Mouse (Mus musculus): ENCODE data around the gene Sec1. TPM values are rescaled to one million over a fixed set of nuclear protein-coding genes. Genes with fewer than 3 reads are reported as not detected.
A peak's percentile ranks its signal among the peaks of the same experiment; 100 is the strongest.

The Sec1 gene
- total RNA-seq, 4 experiments from 2014 or later, result 0.63 to 1.1 (median 0.87) TPM

DNA sequence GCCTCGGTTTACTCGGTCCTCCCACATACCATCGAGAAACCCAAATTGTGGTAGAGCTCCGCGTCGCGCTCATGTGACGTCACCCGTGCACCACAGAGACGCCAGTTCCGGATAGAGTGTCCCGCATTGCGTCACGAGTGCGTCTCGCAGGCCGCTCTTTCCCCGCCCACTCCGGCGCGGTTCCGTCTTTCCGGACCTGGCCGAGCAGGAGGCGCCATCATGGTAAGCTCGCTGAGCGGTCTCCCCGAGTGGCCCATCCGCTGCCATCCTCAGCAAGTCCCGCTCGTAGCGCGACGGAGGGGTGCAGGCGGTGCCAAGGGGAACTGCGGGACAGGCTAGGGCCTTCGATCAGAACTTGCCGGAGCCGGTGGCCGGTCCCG lies 23.7 kb upstream of the Sec1 start, which contains the start of gene Sphk2:
TSS of gene Sphk2 (minus strand) at position 85 of the 380 bp plus-strand sequence.
- peak; percentile 98 to 99 for DNase-seq (ENCODE audit: low spot score in 2 of 2)

DNA sequence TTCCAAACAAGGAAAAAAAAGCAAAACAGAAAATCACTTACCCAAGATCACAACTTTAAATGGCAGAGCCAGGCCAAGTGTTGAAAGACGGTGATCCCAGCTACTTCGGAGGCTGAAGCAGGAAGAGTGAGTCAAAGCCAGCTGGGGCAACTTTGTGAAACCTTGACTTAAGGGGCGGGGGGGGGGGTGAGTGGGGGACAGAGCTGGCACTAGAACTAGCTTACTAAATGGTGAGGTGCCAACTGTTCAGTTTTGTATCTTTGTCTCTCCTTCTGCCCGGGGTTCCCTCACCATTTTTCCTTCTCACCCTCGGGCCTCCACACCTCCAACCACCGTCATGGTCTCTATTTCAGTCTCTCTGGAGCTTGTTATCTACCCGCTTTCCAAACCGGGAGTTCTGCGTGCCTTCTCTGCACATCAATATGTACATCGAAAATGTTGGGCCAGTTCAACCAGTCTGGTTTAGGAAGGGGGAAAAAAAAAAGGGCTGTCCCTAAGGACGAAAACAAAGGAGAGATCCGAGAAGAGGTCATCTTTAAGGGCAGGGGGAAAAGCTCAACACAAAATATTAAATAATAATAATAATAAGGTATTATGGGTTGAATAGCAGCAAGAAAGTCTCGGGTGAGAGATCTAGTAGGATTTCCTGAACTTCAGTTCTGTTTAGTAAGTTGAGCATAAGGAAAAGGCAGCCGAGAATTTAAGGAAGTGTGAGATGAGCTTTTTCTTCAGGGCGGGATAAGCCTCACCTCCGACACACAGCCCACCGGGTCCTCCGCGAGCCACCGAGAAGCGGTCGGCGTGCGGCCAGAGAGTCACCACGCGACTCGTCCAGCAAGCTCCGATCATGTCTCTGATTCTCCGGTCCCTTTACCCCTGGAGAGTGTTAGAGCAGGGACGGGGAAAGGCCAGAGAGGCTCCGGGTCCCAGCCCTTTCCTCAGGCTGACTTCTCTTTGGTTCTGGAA lies 23.0 kb upstream of the Sec1 start:
- DNase-seq (ENCODE audit: low spot score in 2 of 2), result no peak

DNA sequence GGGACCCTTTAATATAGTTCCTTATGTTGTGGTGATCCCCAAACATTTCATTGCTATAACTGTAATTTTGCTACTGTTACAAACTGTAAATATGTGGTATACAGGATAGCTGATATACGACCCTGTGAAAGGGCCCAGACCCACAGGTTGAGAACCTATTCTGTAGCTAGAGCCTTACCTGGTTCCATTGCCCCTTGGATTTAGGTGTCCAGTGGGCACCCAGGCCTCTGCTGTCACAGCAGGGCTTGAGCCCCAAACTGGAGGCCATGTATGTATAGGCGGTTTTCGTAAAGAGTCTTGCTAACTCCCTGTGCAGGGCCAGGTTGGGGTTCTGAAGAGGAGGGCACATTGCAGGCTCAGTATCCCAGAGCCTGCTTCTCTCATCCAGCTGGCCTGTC lies 22.3 kb upstream of the Sec1 start:
- no peak for DNase-seq (ENCODE audit: low spot score in 2 of 2)

DNA sequence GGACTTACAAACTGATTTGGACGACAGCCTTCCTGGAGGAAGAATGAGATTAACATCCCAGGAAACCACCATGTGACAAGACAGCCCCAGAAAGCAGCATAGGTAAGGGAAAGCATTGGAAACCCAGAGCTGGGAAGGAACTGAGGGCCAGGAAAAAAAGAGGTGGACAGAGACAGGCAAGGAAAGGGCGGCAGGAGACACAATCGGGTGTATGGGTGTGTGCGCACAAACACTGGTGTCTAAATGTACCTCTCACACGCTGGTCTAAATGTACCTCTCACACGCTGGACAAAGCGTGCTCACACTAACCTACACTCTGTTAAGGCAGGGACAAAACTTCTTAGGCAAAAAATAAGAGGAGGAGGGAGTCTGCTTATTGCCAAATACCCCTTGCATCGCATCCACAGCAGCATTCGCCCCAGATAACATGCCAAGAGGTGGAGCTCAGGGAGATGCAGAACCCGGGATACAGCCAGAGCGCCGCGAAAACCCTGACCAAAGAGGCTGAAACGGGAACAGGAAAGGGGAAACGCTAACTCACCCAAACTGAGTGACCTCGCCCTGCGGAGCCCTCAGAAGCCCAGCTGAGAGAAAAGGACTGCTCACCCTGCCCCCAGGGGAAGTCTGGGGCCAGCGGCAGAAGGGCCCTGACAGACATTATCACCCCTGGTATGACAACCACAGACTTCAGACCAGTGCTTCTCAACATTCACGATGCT lies 21.7 kb upstream of the Sec1 start:
- DNase-seq (ENCODE audit: low spot score in 2 of 2), result no peak

DNA sequence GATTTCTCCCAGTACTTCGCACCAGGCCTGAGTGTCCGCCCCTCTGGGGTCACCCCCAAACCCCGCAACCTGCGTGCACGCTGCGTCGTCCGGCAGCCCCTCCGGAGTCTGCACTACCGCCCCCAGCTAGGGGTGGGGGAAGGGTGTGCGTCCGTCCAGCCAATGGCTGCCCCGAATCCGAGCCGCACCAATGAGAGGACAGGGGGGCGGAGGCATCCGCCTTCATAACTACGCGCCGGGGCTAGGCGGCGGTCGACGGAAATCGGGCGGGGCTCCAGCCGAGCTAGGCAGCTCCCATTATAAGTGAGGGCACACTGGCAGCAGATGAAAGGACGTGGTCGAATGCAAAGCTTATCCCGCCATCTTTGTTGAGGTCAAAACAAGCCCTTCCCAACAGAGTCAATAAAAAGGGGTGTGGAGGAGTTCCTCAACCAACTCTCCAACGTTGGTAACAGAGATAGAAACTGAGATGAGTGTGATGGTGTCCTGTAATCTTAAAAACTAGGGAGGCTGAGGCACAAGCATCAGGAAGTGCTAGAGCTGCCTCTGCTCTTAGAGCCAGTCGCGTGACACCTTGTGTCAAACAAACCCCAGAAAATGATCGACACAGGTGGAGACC lies 21.0 kb upstream of the Sec1 start, which contains the start of gene Rpl18:
TSS of gene Rpl18 (plus strand) at position 368 of the 619 bp plus-strand sequence.
- peak; percentile 88 to 99 for DNase-seq (ENCODE audit: low spot score in 2 of 2)

DNA sequence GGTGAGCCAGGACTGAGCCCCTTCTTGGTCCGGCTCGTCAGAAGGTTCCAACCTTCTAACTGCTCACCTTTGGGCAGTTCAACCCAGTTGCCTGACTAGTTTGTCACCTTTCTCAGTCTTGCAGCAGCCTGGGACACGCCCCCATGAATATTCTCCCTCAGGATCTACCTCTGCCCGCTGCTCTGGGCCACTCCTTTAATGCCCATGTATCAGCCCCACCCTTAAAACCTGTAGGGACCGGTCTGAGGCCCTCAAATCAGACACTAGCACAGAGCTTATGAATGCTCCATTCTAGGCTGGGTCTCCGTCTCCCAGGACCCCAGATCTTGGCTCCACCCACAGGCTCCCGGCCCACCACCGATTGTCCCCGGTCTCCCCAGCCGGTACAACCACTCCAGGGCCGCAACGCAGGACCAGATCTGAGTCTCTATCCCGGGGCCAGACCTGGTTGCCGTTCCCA lies 20.5 kb upstream of the Sec1 start:
- no peak for DNase-seq (ENCODE audit: low spot score in 2 of 2)

DNA sequence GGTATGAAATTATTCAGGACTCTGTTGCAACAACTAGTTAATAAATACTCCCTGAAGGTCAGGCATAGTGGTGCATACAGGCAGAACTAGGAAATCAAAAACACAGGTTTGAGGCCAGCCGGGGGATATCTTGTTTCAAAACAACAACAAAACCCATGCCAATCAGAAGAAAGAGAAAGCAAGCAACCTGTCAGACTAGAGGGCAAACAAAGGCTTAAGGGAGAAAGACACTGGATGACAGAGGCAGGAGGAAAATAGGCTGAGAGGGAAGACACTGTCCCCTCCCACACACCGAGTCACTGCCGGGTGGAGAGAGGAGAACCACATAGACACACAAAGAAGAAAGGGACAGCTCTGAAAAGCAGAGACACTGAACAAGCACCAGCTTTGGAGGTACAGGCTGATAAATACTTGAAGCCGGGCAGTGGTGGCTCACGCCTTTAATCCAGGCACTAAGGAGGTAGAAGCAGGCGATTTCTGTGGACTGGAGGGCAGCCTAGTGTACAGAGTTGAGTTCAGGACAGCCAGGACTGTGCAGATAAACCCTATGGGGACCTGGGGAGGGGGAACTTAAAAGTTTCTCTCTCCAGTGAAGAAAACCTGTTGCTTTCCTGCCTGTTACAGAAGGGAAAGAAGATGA lies 19.8 kb upstream of the Sec1 start:
- DNase-seq (ENCODE audit: low spot score in 2 of 2), result no peak

DNA sequence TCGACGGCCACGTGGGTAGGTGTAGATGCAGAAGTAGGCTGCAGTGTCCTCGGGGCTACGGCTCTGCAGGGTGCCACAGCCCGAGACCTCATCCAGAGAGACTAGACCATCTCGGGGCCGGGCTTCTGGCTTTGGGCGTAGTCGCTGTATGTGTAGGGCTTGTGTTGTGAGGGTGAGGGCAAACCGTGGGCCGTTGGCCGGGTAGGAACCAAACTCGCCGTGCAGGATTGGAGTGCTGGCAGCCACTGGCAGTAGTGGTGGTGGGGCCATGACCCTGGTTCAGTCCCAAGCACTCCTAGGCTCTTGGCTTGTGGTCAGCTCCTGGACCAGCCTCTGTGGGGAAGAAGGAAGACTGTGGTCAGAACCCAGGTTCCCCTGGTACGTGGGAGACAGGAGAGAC lies 19.2 kb upstream of the Sec1 start:
- DNase-seq (ENCODE audit: low spot score in 2 of 2), result no peak

DNA sequence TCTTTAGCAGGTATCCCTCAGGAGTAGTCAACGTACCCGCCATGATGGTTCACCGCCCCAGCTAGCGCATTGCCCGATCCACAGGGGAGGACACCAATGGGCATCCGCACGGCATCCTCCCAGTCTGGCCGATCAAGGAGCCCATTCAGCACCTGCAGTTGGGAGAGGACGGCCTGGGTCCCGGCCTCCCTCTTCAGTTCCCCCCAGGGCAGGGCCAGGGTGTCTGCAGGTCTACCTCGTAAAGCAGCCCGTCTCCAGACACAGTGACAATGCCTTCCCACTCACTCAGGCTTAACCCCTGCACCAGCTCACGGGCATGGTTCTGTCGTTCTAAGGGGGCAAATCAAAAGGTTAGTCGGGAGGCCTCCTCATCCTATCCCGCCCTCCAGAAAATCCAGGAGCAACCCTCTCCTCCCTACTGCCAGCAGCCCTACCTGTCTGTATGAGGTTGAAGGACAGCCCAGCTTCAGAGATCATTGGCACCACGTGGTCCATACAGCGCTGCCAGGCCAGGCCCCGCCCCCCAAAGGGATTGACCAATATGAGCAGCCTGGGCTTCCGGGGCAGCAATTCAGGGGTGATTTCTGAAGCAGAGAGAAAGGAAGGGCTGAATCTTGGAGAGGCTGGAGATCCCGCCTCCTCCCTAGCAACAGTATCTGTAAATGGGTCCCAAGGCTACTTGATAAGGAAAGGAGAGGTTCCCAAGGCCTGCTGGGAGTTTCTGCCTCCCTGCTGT lies 18.0 kb upstream of the Sec1 start:
- peak in 1 of 2 experiments; percentile 49 for DNase-seq (ENCODE audit: low spot score in 2 of 2)

DNA sequence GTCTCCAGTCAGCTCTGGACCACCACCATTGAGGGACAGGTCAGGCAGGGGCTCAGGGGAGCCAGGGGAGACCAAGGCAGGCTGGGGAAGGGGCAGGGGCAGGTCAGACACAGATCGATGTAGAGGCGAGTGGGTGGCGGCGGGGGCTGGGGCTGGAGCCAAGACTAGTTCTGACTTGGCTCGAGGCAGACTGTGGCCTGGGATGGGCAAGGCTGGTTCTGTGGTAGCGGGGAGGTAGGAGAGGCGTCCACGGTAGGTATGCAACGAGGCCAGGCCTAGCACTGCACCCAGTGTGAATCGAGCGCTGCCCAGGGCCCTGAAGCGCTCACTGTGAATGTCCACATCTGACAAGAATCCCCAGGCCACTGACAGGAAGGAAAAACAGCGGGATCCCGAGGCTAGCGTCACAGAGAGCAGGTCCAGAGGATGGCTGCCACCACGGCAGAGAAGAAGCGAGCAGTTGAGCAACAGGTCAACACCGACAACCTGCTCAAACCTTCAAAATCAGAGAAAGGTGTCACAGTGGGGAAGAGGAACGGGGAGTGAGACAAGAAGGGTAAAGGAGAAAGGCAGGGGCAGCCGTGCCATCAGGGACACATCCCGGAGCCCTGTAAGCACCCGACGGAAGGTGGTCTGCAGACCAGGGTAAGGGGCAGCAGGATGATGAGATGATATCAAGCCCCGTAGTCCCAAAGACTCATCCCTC lies 17.3 kb upstream of the Sec1 start:
- no peak for DNase-seq (ENCODE audit: low spot score in 2 of 2)

DNA sequence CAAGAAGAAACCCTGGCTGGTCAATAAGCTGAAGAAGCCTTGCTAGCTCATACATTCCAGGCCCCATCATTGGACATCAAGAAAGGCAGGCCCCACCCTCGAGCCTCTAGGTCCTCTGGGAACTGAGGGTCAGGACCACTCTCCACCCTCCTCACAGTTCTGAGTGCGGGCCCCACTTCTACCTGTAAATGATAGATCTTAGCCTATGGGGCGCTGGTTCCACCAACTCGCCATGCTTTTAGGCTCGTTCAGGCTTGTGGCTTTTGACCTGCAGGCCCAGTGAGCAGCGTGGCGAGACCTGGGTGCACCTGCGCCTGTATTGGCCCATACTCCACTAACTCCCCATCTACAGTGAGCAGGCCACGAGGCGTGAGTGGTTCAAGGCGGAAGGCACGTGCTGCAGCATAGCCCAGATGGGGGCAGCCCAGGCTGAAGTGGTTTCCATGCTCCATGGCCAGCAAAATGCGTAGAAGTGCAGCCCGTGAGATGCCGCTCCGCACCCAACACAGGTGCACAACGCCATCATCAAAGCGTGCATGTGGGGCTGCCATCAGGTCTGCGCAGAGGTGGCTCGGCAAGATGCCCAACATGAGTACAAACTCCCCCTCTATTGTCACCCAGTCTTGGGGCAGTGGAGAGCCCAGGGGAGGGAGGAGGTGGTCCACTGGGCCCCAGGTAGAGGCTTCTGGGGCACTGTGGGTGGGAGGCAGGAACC lies 16.4 kb upstream of the Sec1 start:
- no peak for DNase-seq (ENCODE audit: low spot score in 2 of 2)

DNA sequence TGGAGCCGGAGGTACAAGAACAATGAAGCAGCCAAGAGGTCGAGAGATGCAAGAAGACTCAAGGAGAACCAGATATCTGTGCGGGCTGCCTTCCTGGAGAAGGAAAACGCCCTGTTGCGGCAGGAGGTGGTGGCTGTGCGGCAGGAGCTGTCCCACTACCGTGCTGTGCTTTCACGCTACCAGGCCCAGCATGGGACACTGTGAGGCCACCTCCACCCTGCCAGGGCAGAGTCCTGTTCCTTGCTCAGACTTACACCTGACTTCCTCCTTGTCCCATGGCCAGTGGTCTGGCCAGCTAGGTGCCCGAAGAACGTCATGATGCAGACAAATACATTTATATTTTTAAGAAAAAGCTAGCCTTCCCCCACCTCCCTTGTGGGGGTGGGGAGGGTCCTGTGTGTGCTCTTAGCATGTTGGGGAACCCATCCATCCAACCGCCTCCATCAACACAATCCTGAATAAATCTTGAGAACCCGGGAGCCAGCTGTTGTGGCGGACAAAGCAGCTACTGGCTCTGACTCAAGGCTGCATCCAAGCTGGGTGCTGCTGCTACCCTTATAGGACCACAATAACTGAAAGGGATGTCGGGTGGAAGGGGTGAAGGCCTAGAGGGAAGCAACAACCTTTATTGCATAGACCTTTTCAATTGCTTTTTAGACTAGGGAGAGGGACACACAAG lies 15.6 kb upstream of the Sec1 start:
- DNase-seq (ENCODE audit: low spot score in 2 of 2), result no peak

DNA sequence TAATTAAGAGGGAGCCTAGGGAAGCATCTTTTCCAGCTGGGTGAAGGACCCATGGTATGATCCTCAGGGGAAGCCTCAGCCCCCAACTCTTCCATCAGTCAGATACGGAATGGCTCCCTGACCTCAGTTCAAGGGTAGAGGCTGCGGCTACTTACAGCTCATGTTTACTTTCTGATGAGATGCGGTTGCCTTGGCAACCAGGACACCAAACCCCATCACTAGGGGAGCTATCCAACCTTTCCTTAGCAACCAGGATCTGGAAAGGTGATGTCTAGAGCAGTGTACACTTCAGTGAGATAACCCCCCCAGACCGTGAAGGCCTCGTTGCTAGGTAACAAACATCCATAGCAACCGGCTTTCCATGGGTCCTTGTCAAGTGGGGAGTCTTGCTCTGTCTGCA lies 14.8 kb upstream of the Sec1 start:
- DNase-seq (ENCODE audit: low spot score in 2 of 2), result no peak

DNA sequence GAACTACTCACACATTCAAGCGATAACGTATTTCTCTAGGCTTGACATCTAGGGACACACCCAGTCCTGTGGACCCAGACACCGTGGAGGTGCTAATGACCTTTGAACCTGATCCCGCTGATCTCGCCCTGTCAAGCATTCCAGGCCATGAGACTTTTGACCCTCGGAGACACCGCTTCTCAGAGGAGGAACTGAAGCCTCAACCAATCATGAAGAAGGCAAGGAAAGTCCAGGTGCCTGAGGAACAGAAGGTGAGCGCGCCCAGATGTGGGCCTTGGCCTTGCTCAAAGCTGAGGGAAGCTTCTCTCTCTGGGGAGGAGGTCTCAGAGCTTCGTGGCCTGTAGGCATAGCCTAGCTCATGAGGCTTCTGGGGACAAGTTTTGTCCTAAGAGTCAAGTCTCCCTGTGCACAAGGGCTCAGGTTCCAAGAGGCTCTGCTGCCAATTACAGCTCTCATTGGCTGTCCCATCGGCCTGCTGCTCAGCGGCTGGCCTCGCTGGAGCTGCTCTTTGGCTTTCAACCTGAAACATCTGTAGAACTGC lies 14.1 kb upstream of the Sec1 start:
- no peak for DNase-seq (ENCODE audit: low spot score in 2 of 2)

DNA sequence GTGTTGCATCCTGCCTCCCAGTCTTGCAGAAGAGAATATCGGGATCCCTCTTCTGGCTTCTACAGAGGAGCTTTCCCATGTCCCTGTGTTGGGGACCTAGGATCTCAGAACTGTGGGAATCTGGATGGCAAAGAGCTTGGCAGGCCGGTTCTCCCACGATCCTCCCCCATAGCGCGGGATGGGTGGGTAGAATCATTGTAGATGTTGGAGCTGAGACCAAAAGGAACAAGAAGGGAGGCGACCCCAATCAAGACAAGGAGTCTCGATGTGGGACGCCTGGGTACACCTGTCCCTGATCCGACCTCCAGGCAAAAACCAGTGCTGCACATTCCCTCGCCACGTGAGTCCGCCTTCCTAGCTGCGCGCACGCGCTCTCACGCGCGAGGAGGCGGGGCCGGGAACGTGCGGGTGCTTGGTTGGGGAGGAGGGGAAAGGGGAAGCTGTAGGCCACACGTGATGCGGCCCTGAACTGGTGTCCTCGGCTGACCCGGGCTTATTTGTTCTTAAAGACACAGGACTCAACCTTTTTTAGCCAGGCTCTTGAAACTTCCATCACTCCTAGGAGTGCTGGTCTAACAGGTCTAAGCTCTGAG lies 13.3 kb upstream of the Sec1 start:
- peak; percentile 90 to 93 for DNase-seq (ENCODE audit: low spot score in 2 of 2)

DNA sequence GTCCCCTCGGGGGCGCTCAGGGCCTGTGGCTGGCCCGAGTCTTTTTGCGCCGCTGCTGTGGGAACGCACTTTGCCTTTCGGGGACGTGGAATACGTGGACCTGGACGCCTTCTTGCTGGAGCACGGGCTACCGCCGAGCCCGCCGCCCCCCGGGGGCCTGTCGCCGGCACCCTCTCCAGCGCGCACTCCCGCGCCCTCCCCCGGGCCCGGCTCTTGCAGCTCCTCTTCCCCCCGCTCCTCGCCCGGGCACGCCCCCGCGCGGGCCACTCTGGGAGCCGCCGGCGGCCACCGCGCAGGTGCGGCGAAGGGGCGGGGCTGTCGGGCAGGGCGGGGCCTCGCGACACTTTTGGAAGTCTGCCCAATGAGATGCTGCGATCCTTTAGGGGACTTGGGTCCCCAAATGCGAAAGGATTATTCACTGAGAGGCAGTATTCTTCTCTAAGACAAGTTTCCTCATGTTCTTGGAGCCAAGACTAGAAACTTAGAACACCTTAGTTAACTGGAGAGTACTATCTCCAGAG lies 12.6 kb upstream of the Sec1 start:
- peak; percentile 64 to 88 for DNase-seq (ENCODE audit: low spot score in 2 of 2)

DNA sequence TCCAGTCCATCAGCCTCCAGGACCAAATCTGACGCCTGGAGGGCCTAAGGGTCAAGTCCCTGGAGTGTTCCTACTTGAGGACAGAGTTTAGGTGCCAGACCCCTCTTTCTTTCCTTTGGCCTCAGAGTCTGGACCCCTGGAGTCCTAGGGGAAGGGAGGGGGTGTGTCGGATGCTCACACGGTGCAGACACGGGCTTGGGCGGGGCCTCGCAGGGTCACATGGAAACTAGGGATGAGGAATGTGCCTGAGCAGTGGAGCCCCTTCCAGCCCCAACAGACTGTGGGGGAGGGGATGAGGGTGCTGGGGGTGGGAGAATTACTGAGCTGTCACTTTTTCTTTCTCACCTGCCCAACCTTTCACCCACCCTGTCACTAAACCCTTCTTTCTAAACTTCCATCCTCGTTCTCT lies 11.7 kb upstream of the Sec1 start:
- DNase-seq (ENCODE audit: low spot score in 2 of 2), result peak; percentile 76 to 88

DNA sequence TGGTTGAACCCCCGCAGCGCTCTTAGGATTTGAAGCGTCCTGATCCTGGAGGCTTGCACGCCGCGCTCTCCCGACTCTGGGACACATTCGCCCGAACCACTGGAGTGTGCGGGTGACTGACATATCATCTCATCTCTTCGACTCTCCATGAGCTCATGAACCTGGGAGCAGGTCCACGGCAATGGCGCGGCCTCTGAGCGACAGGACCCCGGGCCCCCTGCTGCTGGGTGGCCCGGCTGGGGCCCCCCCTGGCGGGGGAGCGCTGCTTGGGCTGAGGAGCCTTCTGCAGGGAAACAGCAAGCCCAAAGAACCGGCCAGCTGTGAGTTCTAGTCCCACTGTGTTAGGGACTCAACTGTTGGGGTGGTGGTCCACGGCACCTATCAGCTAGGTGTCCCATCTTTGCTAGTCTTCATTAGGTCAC lies 11.3 kb upstream of the Sec1 start:
- DNase-seq (ENCODE audit: low spot score in 2 of 2), result peak in 1 of 2 experiments; percentile 61

Data from left cerebral cortex, adult 8-10 months (tissue).